In the genomic region with DNA sequence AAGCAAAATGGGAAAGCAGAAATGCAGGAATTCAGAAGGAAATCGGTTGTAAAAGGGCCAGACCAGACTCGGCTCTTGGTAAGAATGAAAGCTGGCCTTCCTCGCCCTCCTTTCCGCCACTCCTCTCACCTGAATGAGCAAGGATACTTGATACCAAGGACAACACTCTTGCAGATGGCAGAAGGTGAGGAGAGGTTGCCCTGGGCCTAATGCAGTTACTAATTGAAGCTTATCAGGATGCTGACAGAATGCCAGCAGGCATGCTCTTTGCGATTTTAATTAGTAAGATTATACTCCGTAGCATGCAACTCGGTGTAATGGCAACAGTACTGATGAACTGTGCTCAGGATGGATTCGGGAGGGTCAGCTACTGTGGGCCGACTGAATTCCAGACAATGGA, we compare ENCODE assay signal across 18 mouse cellular contexts.
"Had no signal": no experiment of that assay in that cellular context is flagged by ENCODE, and none has a peak within 500 bp of the region (broad histone marks: within the 10 kb centered on the region; RNA-seq: fewer than 3 reads in every experiment).

No protein-coding gene starts in this region.

- H3K4me3 ChIP-seq: limb, embryonic 12.5 days; liver, embryonic 13.5 days; lung, embryonic 15.5 days; megakaryocyte, embryonic 14.5 days; stomach, embryonic 15.5 days had no signal

- H3K9ac ChIP-seq: limb, embryonic 12.5 days; liver, embryonic 13.5 days; liver, postnatal 0 days; lung, embryonic 15.5 days; stomach, embryonic 15.5 days had no signal

- H3K4me1 ChIP-seq: liver, embryonic 13.5 days; megakaryocyte, embryonic 14.5 days had no signal

- H3K27me3 ChIP-seq: limb, embryonic 12.5 days; liver, embryonic 13.5 days; lung, embryonic 15.5 days; megakaryocyte, embryonic 14.5 days; stomach, embryonic 15.5 days had no signal

- H3K36me3 ChIP-seq: limb, embryonic 12.5 days; liver, embryonic 13.5 days; lung, embryonic 15.5 days; stomach, embryonic 15.5 days had no signal

- H3K4me2 ChIP-seq: limb, embryonic 12.5 days; liver, embryonic 13.5 days; lung, embryonic 15.5 days; midbrain, embryonic 11.5 days; stomach, embryonic 15.5 days had no signal

- H3K27ac ChIP-seq: kidney, postnatal 0 days; limb, embryonic 12.5 days; liver, embryonic 13.5 days; lung, embryonic 15.5 days; macrophage; stomach, embryonic 15.5 days had no signal

- ATAC-seq: liver, postnatal 0 days; midbrain, embryonic 16.5 days had no signal

- H3K9me3 ChIP-seq: limb, embryonic 12.5 days; liver, embryonic 13.5 days; lung, embryonic 15.5 days; stomach, embryonic 15.5 days had no signal

- DNase-seq: kidney, postnatal 36 days; layer of hippocampus, adult 9-11 months; layer of hippocampus, postnatal 36 days; liver; liver, embryonic 13.5 days; liver, postnatal 0 days; lung, postnatal 14 days; right cerebral cortex, postnatal 14 days; thymus, adult 2 months; thymus, postnatal 25 days had no signal
